In the genomic region with DNA sequence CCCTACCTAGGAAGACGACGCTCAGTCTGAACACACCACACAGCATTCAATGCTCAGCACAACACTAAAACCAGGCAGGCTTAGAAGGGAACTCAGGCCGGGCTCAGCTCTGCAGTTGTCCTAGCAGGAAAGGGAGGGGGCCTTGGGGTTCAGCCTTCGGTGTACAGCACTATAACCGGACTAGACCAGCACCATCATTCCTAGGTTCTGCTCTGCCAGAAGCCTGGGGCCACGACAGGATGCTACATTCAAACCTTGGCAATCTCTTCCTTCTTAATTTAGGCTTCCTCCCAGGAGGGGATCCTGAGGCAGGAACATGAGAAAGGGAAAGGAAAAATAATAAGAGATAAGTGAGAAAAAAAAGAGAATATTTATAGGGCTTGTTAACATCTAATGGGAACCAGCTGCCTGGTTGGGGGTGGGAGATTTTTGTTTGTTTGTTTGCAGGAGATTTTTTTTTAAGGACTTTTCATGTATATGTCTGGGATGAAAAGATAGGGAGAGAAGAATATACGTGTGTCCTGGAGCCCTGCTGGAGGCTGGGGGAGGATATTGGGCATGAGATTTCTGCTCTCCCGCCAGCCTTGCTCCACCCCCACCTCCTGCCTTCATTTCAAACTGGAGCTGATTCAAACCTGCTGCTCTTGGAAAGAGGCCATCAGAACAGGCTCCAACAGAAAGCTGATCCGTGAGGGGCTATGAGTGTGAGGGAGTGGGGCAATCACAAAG, we compare ENCODE assay signal across 9 mouse cellular contexts.
DNase-seq lines count a peak whose midpoint lies in the region; ATAC-seq and TF ChIP-seq lines count a peak whose summit lies in the region.
"Had no signal": no experiment of that assay in that cellular context is flagged by ENCODE, and none has a peak within 500 bp of the region (broad histone marks: within the 10 kb centered on the region; RNA-seq: fewer than 3 reads in every experiment).

No protein-coding gene starts in this region.

- H3K4me3 ChIP-seq in forebrain, postnatal 0 days (ENCODE audit: low read depth, low read length) = no peak overlapping the region

- H3K9ac ChIP-seq in forebrain, postnatal 0 days = peak overlapping the region; percentile 15; the same call in 1 of the 2 replicates

- ATAC-seq in forebrain, postnatal 0 days = peak; percentile 90
- no peak for ATAC-seq in megakaryocyte-erythroid progenitor cell, adult 5-6 weeks (replicated peaks; ENCODE audit: low FRiP score, low TSS enrichment, poor library complexity, severe bottlenecking)

- DNase-seq in urinary bladder, postnatal 25 days (ENCODE audit: low spot score) = peak; percentile 37
- DNase-seq in urinary bladder, postnatal 10 days (ENCODE audit: low spot score) = no peak
- peak; percentile 81 for DNase-seq in forebrain, postnatal 0 days
- peak; percentile 40 for DNase-seq in heart, postnatal 25 days (ENCODE audit: low spot score)
- DNase-seq in kidney, postnatal 36 days = peak; percentile 51 to 53
- peak; percentile 56 for DNase-seq in lung, postnatal 14 days
- peak; percentile 52 for DNase-seq in skeletal muscle tissue, adult 2 months (ENCODE audit: low read depth, low spot score)

- no peak for TF ChIP-seq CTCF in forebrain, postnatal 0 days (IDR thresholded peaks at IDR 0.05; ENCODE audit: low read depth)

- intact Hi-C loops in heart, postnatal 25 days (cut with DNase I) = loop anchor here (5.0 kb wide), 1 partner anchor 75 kb away; the partner anchor contains the start of gene Boc

- peaks cover 11% of the 10 kb centered on the region; the same call in 1 of the 2 replicates for H3K4me1 ChIP-seq in forebrain, postnatal 0 days (ENCODE audit: insufficient read depth)

- peak overlapping the region; percentile 64 for H3K27ac ChIP-seq in forebrain, postnatal 0 days (ENCODE audit: low read depth, low read length)

- H3K9me3 ChIP-seq in forebrain, postnatal 0 days (ENCODE audit: low read length) = no peaks in the 10 kb centered on the region
- H3K9me3 ChIP-seq: G1E had no signal

- H3K36me3 ChIP-seq in forebrain, postnatal 0 days (ENCODE audit: insufficient read depth) = no peaks in the 10 kb centered on the region
- H3K36me3 ChIP-seq: G1E had no signal

- peak overlapping the region; percentile 30 for H3K4me2 ChIP-seq in forebrain, postnatal 0 days (ENCODE audit: low read depth)

- WGBS in forebrain, postnatal 0 days = 14% methylated on average over 9 of the region's 9 CpGs

- no peaks in the 10 kb centered on the region for H3K27me3 ChIP-seq in forebrain, postnatal 0 days (ENCODE audit: insufficient read depth, low read length)
